Mouse (Mus musculus) midbrain, embryonic 16.5 days (tissue): ENCODE data around the gene Wnt2b. TPM values are rescaled to one million over a fixed set of nuclear protein-coding genes. Genes with fewer than 3 reads are reported as not detected.

ENCODE experiments used
- ATAC-seq: fragments of 200-750 bp; cut with Nextera tagmentation; 2 replicates; pipeline ENCODE4 v1.8.0; 2017; ENCODE audit warnings: moderate TSS enrichment
- H3K27ac ChIP-seq: fragments of 300-500 bp; sonication (generic); 2 replicates; pipeline ENCODE4 v1.5.1; 2014; ENCODE audit warnings: mild to moderate bottlenecking, low read length, mixed read lengths
- H3K27me3 ChIP-seq: fragments of 300-500 bp; sonication (generic); 2 replicates; pipeline ENCODE4 v1.6.1; 2014; ENCODE audit warnings: low read depth, low read length, mixed read lengths; ENCODE audit not compliant: control insufficient read depth, insufficient read depth
- H3K36me3 ChIP-seq: fragments of 300-500 bp; sonication (generic); 2 replicates; pipeline ENCODE4 v1.6.1; 2014; ENCODE audit warnings: mild to moderate bottlenecking, low read length, moderate library complexity, mixed read lengths; ENCODE audit not compliant: control insufficient read depth, insufficient read depth
- H3K4me1 ChIP-seq: fragments of 300-500 bp; sonication (generic); 2 replicates; pipeline ENCODE4 v1.6.1; 2014; ENCODE audit warnings: mild to moderate bottlenecking, low read length, mixed read lengths; ENCODE audit not compliant: control insufficient read depth, insufficient read depth
- H3K4me2 ChIP-seq: fragments of 300-500 bp; sonication (generic); 2 replicates; pipeline ENCODE4 v1.6.1; 2014; ENCODE audit warnings: mild to moderate bottlenecking, low read length, mixed read lengths
- H3K4me3 ChIP-seq: fragments of 300-500 bp; sonication (generic); 2 replicates; pipeline ENCODE4 v1.5.1; 2014; ENCODE audit warnings: low read depth, mild to moderate bottlenecking, low read length, moderate library complexity, mixed read lengths
- H3K9ac ChIP-seq: fragments of 300-500 bp; sonication (generic); 2 replicates; pipeline ENCODE4 v1.6.1; 2014; ENCODE audit warnings: low read depth, low read length, mixed read lengths
- H3K9me3 ChIP-seq: fragments of 300-500 bp; sonication (generic); replicated peaks from 2 replicates; pipeline ENCODE4 v1.6.1; 2014; ENCODE audit warnings: mild to moderate bottlenecking, low read length, mixed read lengths; ENCODE audit not compliant: control insufficient read depth, poor library complexity, severe bottlenecking
- WGBS: fragments of 180-500 bp; shearing (Covaris S2); extraction: QIAGEN DNeasy Blood & Tissue Kit; methylation state at CpG from one replicate; pipeline ENCODE4 v1.1.7; 2014; 5-methylcytosine and 5-hydroxymethylcytosine counted together
- polyA plus RNA-seq: library from polyadenylated mRNA; unstranded; fragments of >200 nt; fragmentation: Nextera tagmentation; extraction: Ambion mirVana; gene quantifications from 2 replicates; pipeline ENCODE4 v1.2.1, GENCODE M21; 2015

The Wnt2b gene
- polyA plus RNA-seq, 1 experiment from 2014 or later = 0.83 TPM

DNA sequence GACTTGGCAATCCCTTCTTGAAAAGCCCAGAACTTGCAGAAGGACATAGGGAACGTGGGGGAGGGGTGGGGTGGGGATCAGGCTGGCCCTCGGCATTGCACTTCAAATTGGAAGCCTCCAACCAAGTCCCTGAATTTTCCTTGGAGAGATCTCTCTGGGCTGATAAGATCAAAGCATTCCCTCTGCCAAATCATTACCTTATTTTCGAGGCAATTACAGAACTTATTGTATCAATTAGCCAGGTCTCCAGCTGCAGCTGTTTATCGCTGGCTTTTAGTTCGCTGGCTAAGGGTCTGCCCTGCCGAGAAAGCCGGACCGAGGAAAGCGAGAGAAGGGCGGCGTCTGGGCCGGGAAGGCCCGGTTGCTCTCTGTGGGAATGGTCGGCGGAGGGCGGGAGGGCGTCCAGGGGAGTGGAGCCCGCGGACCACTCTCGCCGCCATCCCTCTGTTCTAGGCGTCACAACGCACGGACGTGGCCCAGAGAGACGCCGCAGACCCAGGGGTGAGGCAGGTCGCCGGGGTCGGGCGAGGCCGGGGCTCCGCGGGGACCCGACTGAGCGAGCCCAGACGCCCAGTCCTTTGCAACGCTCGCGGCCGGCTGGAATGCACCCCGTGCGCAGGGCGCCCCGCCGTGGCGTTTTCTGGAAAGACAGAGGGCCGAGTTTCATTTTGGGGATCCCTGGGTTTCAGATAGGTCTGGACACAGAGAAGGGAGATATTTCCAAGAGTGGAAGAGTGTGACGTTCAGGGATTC lies 6.0 kb upstream of the Wnt2b start:
- WGBS = under 1% methylated on average over 48 of the region's 49 CpGs
- H3K27ac ChIP-seq = no peak overlapping the region

DNA sequence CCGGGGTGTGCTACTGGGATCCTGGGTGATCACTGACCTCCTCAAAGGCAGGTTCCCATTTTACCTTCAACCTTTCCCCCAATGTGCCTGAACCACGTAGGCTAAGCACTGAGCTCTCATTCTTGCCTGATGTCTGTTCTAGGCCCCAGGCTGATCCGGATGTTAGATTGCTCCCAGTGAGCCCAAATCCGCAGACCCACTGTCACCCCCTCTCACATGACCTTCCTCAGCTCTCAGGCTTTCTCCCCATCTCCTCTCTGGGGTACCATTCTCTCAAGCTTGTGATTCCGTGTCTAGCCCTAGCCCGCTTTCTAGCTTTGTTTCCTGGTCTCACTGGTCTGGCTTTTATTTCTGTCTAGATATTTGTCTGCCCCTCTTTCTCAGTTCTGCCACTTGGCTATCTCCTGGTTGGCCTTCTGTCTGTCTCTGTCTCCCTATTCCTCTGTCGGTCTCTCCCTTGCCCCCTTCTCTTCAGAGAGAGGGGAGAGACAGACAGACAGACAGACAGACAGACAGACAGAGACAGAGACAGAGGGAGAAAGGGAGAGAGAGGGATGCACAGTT lies 4.4 kb upstream of the Wnt2b start:
- Histone ChIP-seq H3K4me2 (no peak overlapping the region), H3K36me3 (no peaks in the 10 kb centered on the region), H3K9me3 (no peaks in the 10 kb centered on the region), H3K27me3 (peaks cover 14% of the 10 kb centered on the region), H3K4me1 (peaks cover 13% of the 10 kb centered on the region; the same call in 1 of the 2 replicates), H3K27ac (no peak overlapping the region), H3K9ac (no peak overlapping the region), H3K4me3 (no peak overlapping the region)
- WGBS = 84% methylated on average over 7 of the region's 7 CpGs
- ATAC-seq = no peak

More for the DNA sequence above, 6.0 kb upstream of the Wnt2b start:
- Histone ChIP-seq H3K27me3 (peaks cover 6% of the 10 kb centered on the region), H3K9me3 (no peaks in the 10 kb centered on the region), H3K4me3 (peak overlapping the region; percentile 42), H3K4me1 (peaks cover 3% of the 10 kb centered on the region; the same call in 1 of the 2 replicates), H3K4me2 (peak overlapping the region; percentile 69), H3K36me3 (no peaks in the 10 kb centered on the region), H3K9ac (peak overlapping the region; percentile 61)
- peak; percentile 62 for ATAC-seq

DNA sequence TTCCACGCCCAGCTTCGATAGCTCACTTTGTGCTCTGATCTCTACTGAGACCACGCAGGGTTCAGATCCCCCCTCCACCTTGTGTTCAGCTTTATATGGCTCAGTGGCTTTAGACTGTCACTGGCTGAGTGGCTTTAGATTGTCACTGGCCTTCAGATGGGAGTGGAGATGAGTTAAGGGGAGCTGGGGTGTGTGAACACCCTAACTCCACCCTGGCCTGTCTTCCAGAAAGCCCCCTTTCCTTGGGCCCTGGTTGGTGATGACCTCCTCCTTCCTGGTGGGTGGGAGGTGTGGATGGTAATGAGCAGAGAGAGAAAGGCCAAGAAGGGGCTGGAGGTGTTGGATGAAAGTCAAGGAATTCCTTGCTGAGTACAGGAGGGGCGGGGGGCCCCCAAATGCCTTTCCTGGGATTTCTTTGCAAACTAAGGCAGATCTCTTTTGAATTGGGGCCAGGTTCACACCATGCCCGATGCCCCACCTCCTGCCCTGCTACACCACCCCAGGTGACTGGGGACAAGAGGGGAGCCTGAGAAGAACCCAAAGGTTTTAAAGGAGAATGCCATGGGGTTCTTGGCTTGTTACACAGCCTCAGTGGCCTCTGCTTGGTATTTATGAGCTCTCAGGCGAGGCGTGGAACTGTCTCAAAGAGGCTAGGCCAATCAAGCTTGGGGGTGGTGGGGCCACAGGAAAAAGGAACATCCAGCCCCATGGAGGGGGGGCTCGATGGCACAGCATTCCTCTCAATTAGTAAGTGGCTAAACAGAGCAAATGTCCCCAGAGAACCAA lies 3.5 kb upstream of the Wnt2b start:
- 81% methylated on average over 8 of the region's 8 CpGs for WGBS
- Histone ChIP-seq H3K4me1 (peaks cover 14% of the 10 kb centered on the region; the same call in 1 of the 2 replicates), H3K9ac (no peak overlapping the region), H3K4me2 (no peak overlapping the region), H3K27ac (no peak overlapping the region), H3K9me3 (no peaks in the 10 kb centered on the region), H3K4me3 (no peak overlapping the region), H3K27me3 (peaks cover 20% of the 10 kb centered on the region), H3K36me3 (no peaks in the 10 kb centered on the region)
- no peak for ATAC-seq

DNA sequence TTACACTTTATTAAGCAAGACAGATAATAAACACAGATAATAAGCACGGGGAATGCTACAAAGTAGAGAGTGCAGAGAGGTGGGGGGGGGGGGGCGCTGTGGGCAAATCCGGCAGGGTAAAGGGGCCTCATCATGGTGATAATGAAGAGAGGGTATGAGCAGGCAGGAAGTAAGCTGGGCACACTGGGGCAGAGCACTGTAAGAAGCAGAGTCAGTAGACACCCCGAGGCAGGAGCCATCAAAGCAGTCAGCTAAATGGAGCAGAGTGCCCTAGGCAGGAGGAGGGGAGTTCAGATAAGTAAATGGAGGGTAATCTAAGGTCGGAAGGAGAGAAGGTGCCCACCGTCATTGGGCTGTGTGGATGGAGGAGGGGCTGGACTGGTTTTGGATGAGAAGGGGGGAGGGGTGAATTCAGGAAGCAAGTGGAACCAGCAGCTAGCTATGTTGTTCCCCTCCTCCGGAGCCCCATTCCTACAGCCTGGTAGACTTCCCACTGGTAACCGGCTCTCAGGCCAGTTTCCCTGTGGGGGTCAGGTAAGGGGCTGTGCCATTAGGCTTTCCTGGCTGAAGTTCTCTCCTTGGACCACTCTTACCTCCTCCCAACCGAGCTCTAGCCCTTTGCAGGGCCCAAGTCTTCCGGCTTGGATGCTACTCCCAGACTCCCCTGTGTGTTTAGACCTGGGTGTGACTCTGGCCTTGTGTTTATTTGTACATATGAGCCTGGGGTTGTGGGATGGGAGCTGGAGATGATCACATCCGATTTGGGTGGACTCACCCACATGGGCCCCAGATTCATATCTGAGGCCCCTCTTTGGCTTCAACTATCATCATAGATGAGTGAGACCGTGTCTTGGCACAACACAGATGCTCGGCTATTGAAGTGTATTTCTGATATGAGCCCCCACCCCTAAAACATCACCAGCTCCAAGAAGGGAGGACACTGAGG lies 1.9 kb upstream of the Wnt2b start:
- Histone ChIP-seq H3K4me1 (peaks cover 14% of the 10 kb centered on the region; the same call in 1 of the 2 replicates), H3K4me3 (no peak overlapping the region), H3K36me3 (no peaks in the 10 kb centered on the region), H3K4me2 (no peak overlapping the region), H3K27ac (no peak overlapping the region), H3K27me3 (peaks cover 26% of the 10 kb centered on the region), H3K9me3 (no peaks in the 10 kb centered on the region), H3K9ac (no peak overlapping the region)
- WGBS = 35% methylated on average over 12 of the region's 13 CpGs
- no peak for ATAC-seq

DNA sequence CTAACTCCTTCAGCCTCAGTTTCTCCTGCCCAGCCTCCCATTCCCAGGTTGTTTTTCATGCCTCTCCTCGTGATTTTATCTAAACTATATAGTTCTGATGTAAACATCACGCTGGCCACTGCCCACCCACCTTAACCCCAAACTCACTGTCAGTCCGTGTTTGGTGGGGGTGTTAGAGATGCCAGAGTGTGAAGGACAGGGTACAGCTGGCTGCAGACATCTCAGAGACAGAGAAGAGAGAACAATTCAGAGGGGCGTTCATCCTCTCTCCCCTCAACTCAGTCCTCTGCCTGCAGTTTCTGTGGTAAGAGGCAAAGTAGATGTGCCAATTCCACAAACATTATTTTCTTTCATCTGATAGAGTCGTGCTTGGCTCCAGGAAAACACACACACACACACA lies 1.1 kb upstream of the Wnt2b start:
- Histone ChIP-seq H3K36me3 (no peaks in the 10 kb centered on the region), H3K4me1 (peaks cover 13% of the 10 kb centered on the region; the same call in 1 of the 2 replicates), H3K4me2 (no peak overlapping the region), H3K4me3 (no peak overlapping the region), H3K9me3 (no peaks in the 10 kb centered on the region), H3K9ac (no peak overlapping the region), H3K27ac (no peak overlapping the region), H3K27me3 (peaks cover 29% of the 10 kb centered on the region)
- WGBS = 9% methylated on average over 5 of the region's 5 CpGs
- ATAC-seq = no peak

DNA sequence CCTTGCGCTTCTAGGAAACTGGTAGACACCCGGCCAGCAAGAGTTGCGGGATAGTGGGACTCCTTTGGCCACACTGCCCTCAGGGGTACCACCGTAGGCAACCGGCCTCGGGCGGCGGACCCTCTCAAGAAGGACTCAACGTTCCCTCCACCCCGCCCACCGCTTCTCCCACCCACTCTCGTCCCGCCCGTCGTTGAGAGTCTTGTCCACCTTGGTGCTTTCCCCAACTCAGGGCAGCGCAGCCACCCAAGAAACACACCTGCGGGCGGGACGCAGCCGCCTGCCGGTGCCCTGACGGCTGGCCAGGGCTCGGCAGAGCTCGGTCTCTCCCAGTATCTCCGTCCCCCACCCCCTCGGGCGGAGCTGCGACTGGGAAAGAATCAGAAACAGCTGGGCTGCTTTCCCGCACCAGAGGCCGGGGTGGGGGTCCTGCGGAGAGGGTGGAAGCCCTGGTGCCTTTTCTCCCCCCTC lies 455 bp upstream of the Wnt2b start:
- H3K9me3 ChIP-seq = no peaks in the 10 kb centered on the region
- H3K27ac ChIP-seq = no peak overlapping the region
- no peaks in the 10 kb centered on the region for H3K36me3 ChIP-seq
- H3K4me2 ChIP-seq = peak overlapping the region; percentile 61
- WGBS = under 1% methylated on average over 31 of the region's 31 CpGs
- H3K9ac ChIP-seq = no peak overlapping the region; the same call in 1 of the 2 replicates
- peak; percentile 15; the same call in 1 of the 2 replicates for ATAC-seq
- peak overlapping the region; percentile 56 for H3K4me3 ChIP-seq
- H3K4me1 ChIP-seq = peaks cover 11% of the 10 kb centered on the region; the same call in 1 of the 2 replicates
- H3K27me3 ChIP-seq = peaks cover 29% of the 10 kb centered on the region

DNA sequence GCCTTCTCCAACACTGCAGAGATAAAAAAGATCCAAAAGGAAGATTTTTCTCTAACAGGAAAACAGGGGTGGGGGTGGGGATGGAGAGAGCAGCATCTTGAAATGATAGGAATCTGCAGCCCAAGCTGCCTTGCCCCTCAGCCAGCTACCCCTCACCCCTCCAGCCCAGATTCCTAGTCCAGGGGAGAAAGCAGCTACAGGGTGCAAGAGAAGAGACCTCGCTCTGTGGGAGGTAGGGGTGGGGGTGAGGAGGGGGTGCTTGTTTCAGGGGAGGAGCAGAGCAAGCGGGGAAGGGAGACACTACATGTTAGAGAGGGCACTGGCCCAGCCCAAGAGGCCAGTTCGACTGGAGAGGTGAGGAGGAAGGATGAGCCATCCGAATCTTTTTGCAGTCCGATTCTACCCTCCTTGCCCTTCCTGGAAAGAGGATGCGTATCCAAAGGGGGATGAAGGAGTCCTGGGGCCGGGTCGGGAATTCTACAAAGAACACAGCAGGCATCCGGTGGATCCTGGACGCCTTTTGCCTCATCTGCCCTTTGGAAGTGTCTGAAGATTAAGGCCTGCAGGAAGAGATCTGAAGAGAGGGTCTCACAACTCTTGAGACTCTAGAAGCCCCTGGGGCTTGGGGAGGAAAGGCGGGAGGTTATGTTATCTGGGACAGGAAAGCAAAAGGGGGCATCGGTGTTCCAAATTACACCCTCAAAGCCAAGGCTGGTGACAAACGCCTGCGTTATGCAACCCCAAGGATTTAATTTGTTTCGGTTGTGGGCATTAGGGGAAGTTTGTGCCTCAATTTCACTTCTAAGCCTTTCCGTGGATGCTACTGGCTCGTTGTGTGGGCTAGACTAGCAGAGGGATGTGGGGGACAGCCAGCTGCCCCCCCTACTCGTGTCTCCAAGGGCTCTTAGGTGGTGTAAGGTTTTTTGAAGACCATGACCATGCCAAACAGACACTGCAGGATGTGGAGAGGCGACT lies 1.4 kb downstream of the Wnt2b start:
- H3K27ac ChIP-seq = no peak overlapping the region
- peaks cover 11% of the 10 kb centered on the region; the same call in 1 of the 2 replicates for H3K4me1 ChIP-seq
- H3K27me3 ChIP-seq = peaks cover 29% of the 10 kb centered on the region
- WGBS = 5% methylated on average over 19 of the region's 19 CpGs
- no peak overlapping the region; the same call in 1 of the 2 replicates for H3K9ac ChIP-seq
- H3K9me3 ChIP-seq = no peaks in the 10 kb centered on the region
- H3K4me2 ChIP-seq = no peak overlapping the region
- H3K4me3 ChIP-seq = no peak overlapping the region
- no peaks in the 10 kb centered on the region for H3K36me3 ChIP-seq
- ATAC-seq = no peak
